Mouse (Mus musculus) lung, embryonic 14.5 days (tissue): ENCODE results near the gene Rnf144a. TPM values are rescaled to one million over a fixed set of nuclear protein-coding genes. Genes with fewer than 3 reads are reported as not detected.
A peak's percentile ranks its signal among the peaks of the same experiment; 100 is the strongest.

Source experiments
- ATAC-seq: fragments of 200-750 bp; cut with Nextera tagmentation; 2 replicates; pipeline ENCODE4 v1.8.0; 2017; ENCODE audit warnings: mild to moderate bottlenecking, moderate TSS enrichment, moderate library complexity; ENCODE audit not compliant: insufficient read depth
- DNase-seq: peaks from one replicate; pipeline ENCODE4 v3.0.0-alpha.2; 2015
- H3K27ac ChIP-seq: fragments of 300-500 bp; sonication (generic); 2 replicates; pipeline ENCODE4 v1.5.1; 2014; ENCODE audit warnings: low read depth, mild to moderate bottlenecking, moderate library complexity
- H3K27me3 ChIP-seq: fragments of 300-500 bp; sonication (generic); 2 replicates; pipeline ENCODE4 v1.6.1; 2014; ENCODE audit warnings: low read length, control low read depth; ENCODE audit not compliant: insufficient read depth
- H3K36me3 ChIP-seq: fragments of 300-500 bp; sonication (generic); 2 replicates; pipeline ENCODE4 v1.6.1; 2014; ENCODE audit warnings: control low read depth; ENCODE audit not compliant: insufficient read depth
- H3K4me1 ChIP-seq: fragments of 300-500 bp; sonication (generic); 2 replicates; pipeline ENCODE4 v1.6.1; 2014; ENCODE audit warnings: antibody characterized with exemption, control low read depth; ENCODE audit not compliant: insufficient read depth
- H3K4me2 ChIP-seq: fragments of 300-500 bp; sonication (generic); 2 replicates; pipeline ENCODE4 v1.6.1; 2014; ENCODE audit warnings: mild to moderate bottlenecking
- H3K4me3 ChIP-seq: fragments of 300-500 bp; sonication (generic); 2 replicates; pipeline ENCODE4 v1.5.1; 2014; ENCODE audit warnings: low read depth, low read length
- H3K9ac ChIP-seq: fragments of 300-500 bp; sonication (generic); 2 replicates; pipeline ENCODE4 v1.6.1; 2014
- H3K9me3 ChIP-seq: fragments of 300-500 bp; sonication (generic); 2 replicates; pipeline ENCODE4 v1.6.1; 2016; ENCODE audit warnings: low read depth, low read length, control low read depth
- CTCF ChIP-seq: IDR thresholded peaks from 2 replicates; pipeline ENCODE4 v1.5.1; 2016; ENCODE audit warnings: antibody characterized with exemption, low read depth
- WGBS: fragments of 180-500 bp; shearing (Covaris S2); extraction: QIAGEN DNeasy Blood & Tissue Kit; methylation state at CpG from one replicate; pipeline ENCODE4 v1.1.7; 2014; 5-methylcytosine and 5-hydroxymethylcytosine counted together
- polyA plus RNA-seq: library from polyadenylated mRNA; unstranded; fragments of >200 nt; fragmentation: Nextera tagmentation; extraction: Ambion mirVana; gene quantifications from 2 replicates; pipeline ENCODE4 v1.2.1, GENCODE M21; 2014

The Rnf144a gene
- polyA plus RNA-seq, 1 experiment from 2014 or later: 46.9 TPM

- no peak for TF ChIP-seq CTCF
- WGBS: 79% methylated on average over 6 of the region's 6 CpGs
Measured at GRCm38 (mm10) chr12:26399391-26399790, 15.7 kb downstream of the Rnf144a start.

GRCm38 (mm10) chr12:26398597-26398996 lies 16.5 kb downstream of the Rnf144a start:
- Histone ChIP-seq H3K27me3 (no peaks in the 10 kb centered on the region), H3K4me2 (no peak overlapping the region), H3K9me3 (no peaks in the 10 kb centered on the region), H3K36me3 (peaks cover under 1% of the 10 kb centered on the region; the same call in 1 of the 2 replicates), H3K4me1 (peaks cover 15% of the 10 kb centered on the region), H3K4me3 (no peak overlapping the region), H3K27ac (no peak overlapping the region), H3K9ac (no peak overlapping the region)
- WGBS: 54% methylated on average over 2 of the region's 2 CpGs
- DNase-seq (no peak), ATAC-seq (no peak)
- TF ChIP-seq CTCF: no peak

More at GRCm38 (mm10) chr12:26399391-26399790, 15.7 kb downstream of the Rnf144a start:
- H3K27me3 ChIP-seq: no peaks in the 10 kb centered on the region
- ATAC-seq: no peak
- H3K27ac ChIP-seq: no peak overlapping the region
- H3K4me1 ChIP-seq: peaks cover 20% of the 10 kb centered on the region
- DNase-seq: no peak
- no peak overlapping the region for H3K9ac ChIP-seq
- H3K4me3 ChIP-seq: no peak overlapping the region
- peaks cover 7% of the 10 kb centered on the region; the same call in 1 of the 2 replicates for H3K36me3 ChIP-seq
- no peak overlapping the region for H3K4me2 ChIP-seq
- no peaks in the 10 kb centered on the region for H3K9me3 ChIP-seq

DNA sequence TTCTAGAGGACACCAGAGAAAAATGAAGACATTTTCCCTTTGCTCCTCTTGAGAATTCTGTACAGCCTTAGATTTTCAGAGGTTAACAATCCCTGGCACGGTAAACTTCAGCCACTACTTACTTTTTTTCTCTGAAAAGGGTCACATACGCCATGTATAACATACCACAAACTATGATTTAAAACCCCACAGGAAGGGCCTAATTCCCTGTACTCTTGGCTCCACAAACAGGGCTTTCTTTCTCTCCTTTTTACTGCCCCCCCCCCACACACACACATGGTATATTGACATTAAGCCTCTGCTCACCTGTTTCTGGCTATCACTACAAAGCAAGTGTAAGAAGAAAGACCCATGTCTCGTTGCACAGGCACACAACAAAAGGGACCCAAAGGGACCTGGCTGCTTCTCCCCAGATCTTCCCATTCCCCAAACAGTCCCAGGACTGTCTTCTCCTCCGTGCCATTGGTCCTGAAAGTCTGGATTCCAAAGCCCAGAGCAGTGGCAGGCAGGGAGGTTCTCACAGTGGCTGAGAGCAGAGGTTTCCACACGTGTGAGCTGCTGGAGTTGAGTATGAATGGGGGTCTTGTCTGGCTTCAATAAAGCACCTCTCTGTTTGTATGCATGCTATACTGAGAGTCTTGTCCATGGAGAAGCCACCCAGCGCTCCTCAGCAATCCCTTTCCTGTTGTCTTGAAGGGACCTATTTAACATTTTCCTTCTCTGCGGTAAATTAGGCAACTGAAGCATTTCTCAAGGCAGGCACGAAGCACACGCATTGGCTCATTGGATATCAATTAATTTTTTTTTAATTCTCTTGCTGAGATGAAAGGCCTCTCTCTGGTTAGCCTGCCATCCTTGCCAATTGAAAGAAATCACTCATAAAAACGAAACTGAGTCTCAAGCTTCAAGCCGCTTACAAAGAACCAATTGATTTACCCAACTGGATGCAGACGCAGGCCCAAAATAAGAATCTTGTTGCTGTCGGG lies 20.3 kb downstream of the Rnf144a start:
- TF ChIP-seq CTCF: no peak
- Histone ChIP-seq H3K27ac (no peak overlapping the region), H3K9me3 (no peaks in the 10 kb centered on the region), H3K4me1 (no peaks in the 10 kb centered on the region), H3K36me3 (no peaks in the 10 kb centered on the region), H3K4me2 (no peak overlapping the region), H3K27me3 (no peaks in the 10 kb centered on the region), H3K4me3 (no peak overlapping the region), H3K9ac (no peak overlapping the region)
- WGBS: 69% methylated on average over 13 of the region's 13 CpGs
- ATAC-seq (no peak), DNase-seq (no peak)

GRCm38 (mm10) chr12:26393291-26393690 lies 21.8 kb downstream of the Rnf144a start:
- H3K4me1 ChIP-seq: no peaks in the 10 kb centered on the region
- no peaks in the 10 kb centered on the region for H3K27me3 ChIP-seq
- H3K4me2 ChIP-seq: no peak overlapping the region
- ATAC-seq (no peak), DNase-seq (no peak)
- no peak overlapping the region for H3K4me3 ChIP-seq
- no peaks in the 10 kb centered on the region for H3K9me3 ChIP-seq
- TF ChIP-seq CTCF: no peak
- peaks cover 13% of the 10 kb centered on the region for H3K36me3 ChIP-seq
- H3K27ac ChIP-seq: no peak overlapping the region
- H3K9ac ChIP-seq: no peak overlapping the region
- 74% methylated on average over 5 of the region's 5 CpGs for WGBS

DNA sequence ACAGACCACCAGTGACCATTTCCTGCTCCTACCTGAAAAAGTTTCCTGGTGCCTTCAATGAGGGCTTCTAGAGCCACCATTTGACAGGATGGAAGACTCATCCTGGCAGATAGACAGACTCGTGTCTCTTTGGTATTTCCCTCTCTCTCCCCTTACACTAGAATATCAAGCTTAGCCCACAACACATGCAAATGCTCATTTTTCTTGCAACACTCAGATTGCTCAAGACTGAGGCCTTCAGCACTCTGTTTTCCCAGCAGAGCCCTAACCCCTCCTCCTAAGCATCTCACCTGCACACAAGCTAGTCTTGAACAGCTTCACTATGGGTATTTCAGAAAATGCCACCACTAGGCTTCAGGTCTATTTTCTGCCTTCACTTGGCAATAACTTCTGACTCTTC lies 23.9 kb downstream of the Rnf144a start:
- Histone ChIP-seq H3K4me2 (no peak overlapping the region), H3K9me3 (no peaks in the 10 kb centered on the region), H3K27me3 (no peaks in the 10 kb centered on the region), H3K4me3 (no peak overlapping the region), H3K4me1 (peaks cover 8% of the 10 kb centered on the region), H3K36me3 (peaks cover 18% of the 10 kb centered on the region), H3K27ac (no peak overlapping the region), H3K9ac (no peak overlapping the region)
- no peak for TF ChIP-seq CTCF
- DNase-seq: no peak
- WGBS: 33% methylated on average over 1 of the region's 1 CpGs
- no peak for ATAC-seq

GRCm38 (mm10) chr12:26387523-26387922 lies 27.5 kb downstream of the Rnf144a start:
- 40% methylated on average over 6 of the region's 6 CpGs for WGBS
- no peaks in the 10 kb centered on the region for H3K9me3 ChIP-seq
- TF ChIP-seq CTCF: no peak

GRCm38 (mm10) chr12:26386947-26387346 lies 28.1 kb downstream of the Rnf144a start:
- WGBS: 48% methylated on average over 9 of the region's 9 CpGs
- Histone ChIP-seq H3K36me3 (peaks cover 31% of the 10 kb centered on the region), H3K27me3 (no peaks in the 10 kb centered on the region), H3K4me1 (peaks cover 8% of the 10 kb centered on the region), H3K9me3 (no peaks in the 10 kb centered on the region), H3K4me3 (no peak overlapping the region), H3K9ac (no peak overlapping the region), H3K4me2 (no peak overlapping the region), H3K27ac (peak overlapping the region; percentile 50; the same call in 1 of the 2 replicates)
- peak; percentile 70; the same call in 1 of the 2 replicates for ATAC-seq
- TF ChIP-seq CTCF: no peak
- DNase-seq: peak; percentile 65

More at GRCm38 (mm10) chr12:26387523-26387922, 27.5 kb downstream of the Rnf144a start:
- Histone ChIP-seq H3K4me1 (peaks cover 8% of the 10 kb centered on the region), H3K27me3 (no peaks in the 10 kb centered on the region), H3K27ac (peak overlapping the region; percentile 19; the same call in 1 of the 2 replicates), H3K4me2 (no peak overlapping the region), H3K4me3 (no peak overlapping the region), H3K36me3 (peaks cover 31% of the 10 kb centered on the region), H3K9ac (no peak overlapping the region)
- ATAC-seq (no peak), DNase-seq (peak; percentile 59)
